Mouse (Mus musculus) stomach, embryonic 14.5 days (tissue): ENCODE measurements around the gene Wipf1. TPM values are rescaled to one million over a fixed set of nuclear protein-coding genes. Genes with fewer than 3 reads are reported as not detected.
A peak's percentile ranks its signal among the peaks of the same experiment; 100 is the strongest.

Experiments used
- ATAC-seq: fragments of 200-750 bp; cut with Nextera tagmentation; 2 replicates; pipeline ENCODE4 v1.8.0; 2017; ENCODE audit warnings: low read depth, moderate TSS enrichment; ENCODE audit not compliant: insufficient number of reproducible peaks, insufficient read depth, low FRiP score
- H3K27ac ChIP-seq: fragments of 300-500 bp; sonication (generic); 2 replicates; pipeline ENCODE4 v1.5.1; 2014; ENCODE audit warnings: mild to moderate bottlenecking, low read length, moderate library complexity, mixed read lengths
- H3K27me3 ChIP-seq: fragments of 300-500 bp; sonication (generic); 2 replicates; pipeline ENCODE4 v1.6.1; 2014; ENCODE audit warnings: low read length, control low read depth, mixed read lengths; ENCODE audit not compliant: control insufficient read depth, insufficient read depth
- H3K36me3 ChIP-seq: fragments of 300-500 bp; sonication (generic); 2 replicates; pipeline ENCODE4 v1.6.1; 2014; ENCODE audit warnings: mild to moderate bottlenecking, control low read depth, low read length, moderate library complexity, mixed read lengths; ENCODE audit not compliant: control insufficient read depth, insufficient read depth
- H3K4me1 ChIP-seq: fragments of 300-500 bp; sonication (generic); 2 replicates; pipeline ENCODE4 v1.6.1; 2014; ENCODE audit warnings: low read length, control low read depth, mixed read lengths; ENCODE audit not compliant: control insufficient read depth, insufficient read depth
- H3K4me2 ChIP-seq: fragments of 300-500 bp; sonication (generic); replicated peaks from 2 replicates; pipeline ENCODE4 v1.6.1; 2014; ENCODE audit warnings: low read depth, low read length, control low read depth
- H3K4me3 ChIP-seq: fragments of 300-500 bp; sonication (generic); 2 replicates; pipeline ENCODE4 v1.5.1; 2014; ENCODE audit warnings: low read depth, low read length, control low read depth
- H3K9ac ChIP-seq: fragments of 300-500 bp; sonication (generic); replicated peaks from 2 replicates; pipeline ENCODE4 v1.6.1; 2014; ENCODE audit warnings: low read depth, mild to moderate bottlenecking, control low read depth, low read length, moderate library complexity, mixed read lengths
- H3K9me3 ChIP-seq: fragments of 300-500 bp; sonication (generic); 2 replicates; pipeline ENCODE4 v1.6.1; 2016; ENCODE audit warnings: low read depth, low read length, control low read depth; ENCODE audit not compliant: control insufficient read depth
- WGBS: fragments of 180-500 bp; shearing (Covaris S2); extraction: QIAGEN DNeasy Blood & Tissue Kit; methylation state at CpG from one replicate; pipeline ENCODE4 v1.1.7; 2014; 5-methylcytosine and 5-hydroxymethylcytosine counted together
- polyA plus RNA-seq: library from polyadenylated mRNA; unstranded; fragments of >200 nt; fragmentation: Nextera tagmentation; extraction: Ambion mirVana; gene quantifications from 2 replicates; pipeline ENCODE4 v1.2.1, GENCODE M21; 2014

The Wipf1 gene
- polyA plus RNA-seq, 1 experiment from 2014 or later, result 12.0 TPM

DNA sequence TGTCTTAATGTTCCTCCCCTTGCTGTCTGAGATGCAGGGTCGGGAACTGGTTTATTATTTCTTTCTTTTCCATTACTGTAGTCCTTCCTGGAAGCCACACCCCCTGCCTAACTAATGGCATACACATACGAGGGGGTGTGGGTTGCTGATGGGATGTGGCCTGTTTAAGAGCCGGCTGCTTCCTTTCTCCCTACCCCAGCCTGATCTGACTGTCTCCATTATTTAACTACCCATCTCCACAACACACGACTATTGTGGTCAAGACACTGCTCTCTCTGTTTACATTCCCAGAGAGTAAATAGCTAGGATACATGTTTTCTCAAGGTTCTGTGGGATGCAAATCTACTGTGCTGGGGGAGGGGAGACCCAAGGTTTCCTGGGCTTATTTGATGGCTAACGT is 7.8 kb downstream of the Wipf1 start:
- Histone ChIP-seq H3K27ac (no peak overlapping the region), H3K9me3 (no peaks in the 10 kb centered on the region), H3K4me2 (0 out of 2 replicates have a peak overlapping the region, but pooled peaks have one; percentile 8), H3K36me3 (no peaks in the 10 kb centered on the region), H3K4me1 (peaks cover 13% of the 10 kb centered on the region), H3K27me3 (no peaks in the 10 kb centered on the region), H3K4me3 (no peak overlapping the region), H3K9ac (no peak overlapping the region)
- 8% methylated on average over 5 of the region's 5 CpGs for WGBS
- no peak for ATAC-seq

GRCm38 (mm10) chr2:73518966-73519365 is 10.6 kb downstream of the Wipf1 start:
- no peak overlapping the region for H3K4me2 ChIP-seq
- H3K36me3 ChIP-seq, result no peaks in the 10 kb centered on the region
- ATAC-seq, result no peak
- no peaks in the 10 kb centered on the region for H3K27me3 ChIP-seq
- no peak overlapping the region for H3K27ac ChIP-seq
- 78% methylated on average over 5 of the region's 5 CpGs for WGBS
- no peaks in the 10 kb centered on the region for H3K9me3 ChIP-seq
- H3K4me3 ChIP-seq, result no peak overlapping the region
- peaks cover 13% of the 10 kb centered on the region for H3K4me1 ChIP-seq
- no peak overlapping the region for H3K9ac ChIP-seq

DNA sequence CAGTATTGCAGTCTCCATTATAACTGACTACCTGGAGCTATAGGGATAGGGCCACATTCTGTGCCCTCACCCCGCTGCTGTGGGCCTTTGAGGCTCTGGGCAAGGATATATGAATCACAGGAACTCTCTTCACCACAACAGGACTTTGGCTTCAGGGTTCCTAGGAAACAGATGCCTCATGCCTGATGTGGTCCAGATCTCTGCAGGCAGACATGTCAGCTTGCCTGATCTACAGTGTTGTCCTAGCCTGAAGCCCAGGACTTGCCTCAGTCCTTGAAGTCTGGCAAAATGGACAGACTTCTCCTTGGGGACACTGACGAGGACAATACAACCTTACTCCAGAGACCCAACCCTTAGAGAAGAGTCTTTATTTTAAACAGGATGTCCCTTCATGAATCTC is 11.2 kb downstream of the Wipf1 start:
- Histone ChIP-seq H3K9me3 (no peaks in the 10 kb centered on the region), H3K27ac (no peak overlapping the region), H3K9ac (no peak overlapping the region), H3K36me3 (no peaks in the 10 kb centered on the region), H3K4me1 (peaks cover 13% of the 10 kb centered on the region), H3K27me3 (no peaks in the 10 kb centered on the region), H3K4me2 (no peak overlapping the region), H3K4me3 (no peak overlapping the region)
- 94% methylated on average over 2 of the region's 2 CpGs for WGBS
- no peak for ATAC-seq

- Histone ChIP-seq H3K4me2 (no peak overlapping the region), H3K27me3 (no peaks in the 10 kb centered on the region), H3K4me1 (0 out of 2 replicates have a peak, but pooled peaks cover 4% of the 10 kb centered on the region), H3K4me3 (no peak overlapping the region), H3K9me3 (no peaks in the 10 kb centered on the region), H3K9ac (no peak overlapping the region), H3K36me3 (no peaks in the 10 kb centered on the region), H3K27ac (no peak overlapping the region)
- 90% methylated on average over 6 of the region's 6 CpGs for WGBS
- ATAC-seq, result no peak
Observed at GRCm38 (mm10) chr2:73514178-73514577, 15.4 kb downstream of the Wipf1 start.

DNA sequence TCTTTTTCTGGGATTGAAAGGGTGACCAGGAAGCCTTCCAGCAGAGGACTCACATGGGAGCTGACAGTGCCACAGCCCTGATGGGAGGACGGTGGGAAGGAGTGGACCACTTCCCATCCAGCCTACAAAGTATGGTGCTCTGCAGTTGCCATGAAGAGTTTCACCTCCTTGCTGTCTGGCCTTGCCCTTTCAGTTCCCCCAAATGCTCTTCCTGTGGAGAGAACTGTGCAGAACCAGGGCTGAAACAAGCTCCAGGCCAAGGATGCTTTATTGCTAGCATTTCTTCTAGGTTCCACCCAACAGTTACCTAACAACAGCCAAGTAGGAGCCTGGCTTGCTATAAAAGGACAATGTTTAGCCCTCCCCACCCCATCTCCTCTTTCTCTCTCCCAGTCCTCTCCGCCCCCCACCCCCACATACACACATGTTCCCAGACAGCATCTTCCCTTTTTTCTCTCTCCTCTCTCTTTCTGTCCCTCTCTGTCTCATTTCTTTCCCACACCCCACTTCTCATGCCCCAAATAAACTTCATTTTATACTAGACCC is 16.3 kb downstream of the Wipf1 start:
- H3K4me2 ChIP-seq, result no peak overlapping the region
- no peak overlapping the region for H3K4me3 ChIP-seq
- 88% methylated on average over 2 of the region's 2 CpGs for WGBS
- H3K9me3 ChIP-seq, result no peaks in the 10 kb centered on the region
- no peak for ATAC-seq
- H3K4me1 ChIP-seq, result 0 out of 2 replicates have a peak, but pooled peaks cover 4% of the 10 kb centered on the region
- no peaks in the 10 kb centered on the region for H3K27me3 ChIP-seq
- H3K36me3 ChIP-seq, result no peaks in the 10 kb centered on the region
- H3K27ac ChIP-seq, result no peak overlapping the region
- H3K9ac ChIP-seq, result no peak overlapping the region

DNA sequence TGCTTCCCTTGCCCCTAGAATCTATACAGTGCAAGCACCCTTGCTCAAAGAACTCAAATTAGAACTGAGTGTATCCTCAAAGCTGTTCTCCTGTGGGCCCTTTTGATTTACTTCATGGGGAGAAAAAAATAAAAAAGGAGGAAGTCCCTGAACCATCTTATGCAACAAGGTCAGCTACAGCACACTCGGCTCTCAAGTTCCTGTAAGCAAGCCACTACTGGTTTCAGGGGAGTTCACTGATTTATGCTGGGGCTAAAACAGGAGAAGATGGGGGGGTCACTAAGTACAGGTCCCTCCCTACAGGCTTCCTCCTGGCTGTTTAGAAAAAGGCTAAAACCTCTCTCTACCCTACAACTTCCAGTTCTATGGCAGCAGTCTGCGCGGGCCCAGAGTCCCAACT is 17.5 kb downstream of the Wipf1 start:
- Histone ChIP-seq H3K27ac (no peak overlapping the region), H3K9ac (no peak overlapping the region), H3K36me3 (no peaks in the 10 kb centered on the region), H3K4me1 (0 out of 2 replicates have a peak, but pooled peaks cover 4% of the 10 kb centered on the region), H3K9me3 (no peaks in the 10 kb centered on the region), H3K4me2 (no peak overlapping the region), H3K4me3 (no peak overlapping the region), H3K27me3 (no peaks in the 10 kb centered on the region)
- WGBS, result 65% methylated on average over 3 of the region's 3 CpGs
- no peak for ATAC-seq

- no peak overlapping the region for H3K27ac ChIP-seq
- H3K4me1 ChIP-seq, result 0 out of 2 replicates have a peak, but pooled peaks cover 4% of the 10 kb centered on the region
- no peaks in the 10 kb centered on the region for H3K9me3 ChIP-seq
- H3K4me3 ChIP-seq, result no peak overlapping the region
- H3K4me2 ChIP-seq, result no peak overlapping the region
- no peak for ATAC-seq
- 73% methylated on average over 7 of the region's 7 CpGs for WGBS
- H3K27me3 ChIP-seq, result no peaks in the 10 kb centered on the region
- no peak overlapping the region for H3K9ac ChIP-seq
- H3K36me3 ChIP-seq, result no peaks in the 10 kb centered on the region
Observed at GRCm38 (mm10) chr2:73510731-73511360, 18.7 kb downstream of the Wipf1 start.

- no peak overlapping the region for H3K27ac ChIP-seq
- no peak for ATAC-seq
- no peak overlapping the region for H3K4me2 ChIP-seq
- H3K4me1 ChIP-seq, result peaks cover 4% of the 10 kb centered on the region; the same call in 1 of the 2 replicates
- no peaks in the 10 kb centered on the region for H3K9me3 ChIP-seq
- no peaks in the 10 kb centered on the region for H3K27me3 ChIP-seq
- 50% methylated on average over 3 of the region's 3 CpGs for WGBS
- no peak overlapping the region for H3K9ac ChIP-seq
- H3K4me3 ChIP-seq, result no peak overlapping the region
- H3K36me3 ChIP-seq, result no peaks in the 10 kb centered on the region
Observed at GRCm38 (mm10) chr2:73510025-73510288, 19.6 kb downstream of the Wipf1 start.
